Mouse (Mus musculus): ENCODE measurements at regions not wholly inside any gene's neighbourhood (a gene's known extent, or its start where the extent isn't known, plus 50 kb on each side); places are given as distances from the start of the nearest gene placed in this dataset.

DNA sequence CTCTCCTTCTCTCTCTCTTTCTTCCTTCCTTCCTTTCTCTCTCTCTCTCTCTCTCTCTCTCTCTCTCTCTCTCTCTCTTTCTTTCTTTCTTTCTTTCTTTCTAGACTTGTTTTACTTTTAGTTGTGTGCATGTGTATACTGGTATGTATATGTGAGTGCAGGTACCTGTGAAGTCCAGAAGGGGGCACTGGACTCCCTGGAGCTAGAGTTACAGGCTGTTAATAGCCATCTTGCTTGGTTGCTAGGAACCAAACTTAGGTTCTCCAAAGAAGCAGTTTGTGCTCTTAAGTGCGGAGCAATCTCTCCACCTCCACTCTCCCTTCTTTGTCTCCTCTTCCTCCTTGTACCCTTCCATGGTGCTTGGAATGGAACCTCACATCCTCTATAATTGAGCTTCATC is 77.2 kb downstream of the Gm10604 start:
- DNase-seq (ENCODE audit: low spot score), result no peak

GRCm38 (mm10) chr4:11903401-11903800 is 77.7 kb downstream of the Gm10604 start:
- DNase-seq (ENCODE audit: low spot score), result no peak

DNA sequence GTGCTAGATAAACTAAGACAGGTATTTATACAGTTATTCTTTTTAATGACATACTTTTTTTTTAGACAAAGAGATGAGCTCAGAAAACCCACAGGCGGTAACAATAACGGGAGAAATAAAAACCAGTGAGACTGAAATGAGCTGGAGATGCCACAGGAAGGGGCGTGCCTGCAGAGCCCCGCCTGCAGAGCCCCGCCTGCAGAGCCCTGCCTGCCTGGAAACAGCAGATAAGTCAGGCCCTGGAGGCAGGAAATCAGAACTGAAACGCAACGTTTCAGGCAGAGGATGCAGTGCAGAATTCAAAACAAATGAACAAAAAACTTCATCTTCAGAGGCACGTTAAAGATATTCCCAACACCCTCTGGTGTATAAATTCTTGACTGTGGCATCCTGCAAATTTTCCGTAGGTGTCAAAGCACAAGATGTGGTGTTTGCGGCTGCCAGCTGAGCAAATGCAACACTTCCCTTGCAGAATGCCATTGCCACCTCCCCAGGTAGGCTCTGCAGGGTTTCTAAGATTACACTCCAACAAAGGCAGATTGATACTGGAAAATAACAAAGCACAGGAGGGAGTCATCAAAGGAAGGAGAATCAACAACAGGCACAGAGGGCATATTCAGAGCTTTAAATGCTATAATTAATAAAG is 81.0 kb downstream of the Gm10604 start:
- DNase-seq (ENCODE audit: low spot score), result no peak

DNA sequence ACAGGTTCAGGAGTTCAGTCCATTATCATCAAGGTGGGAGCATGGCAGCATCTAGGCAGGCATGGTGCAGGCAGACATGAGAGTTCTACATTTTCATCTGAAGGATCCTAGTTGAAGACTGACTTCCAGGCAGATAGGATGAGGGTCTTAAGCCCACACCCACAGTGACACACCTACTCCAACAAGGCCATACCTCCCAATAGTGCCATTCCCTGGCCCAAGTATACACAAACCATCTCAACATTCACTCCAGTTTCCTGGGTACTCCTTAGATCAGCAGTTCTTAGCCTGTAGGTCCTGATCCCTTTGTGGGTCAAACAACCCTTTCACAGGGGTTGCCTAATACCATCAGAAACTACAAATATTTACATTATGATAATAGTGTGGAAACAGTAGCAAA is 83.8 kb downstream of the Gm10604 start:
- DNase-seq (ENCODE audit: low spot score), result no peak

GRCm38 (mm10) chr4:11895857-11896825 is 84.9 kb downstream of the Gm10604 start:
- DNase-seq (ENCODE audit: low spot score), result no peak

- no peak for DNase-seq (ENCODE audit: low spot score)
Measured at GRCm38 (mm10) chr4:11893560-11894205, 87.4 kb downstream of the Gm10604 start.

DNA sequence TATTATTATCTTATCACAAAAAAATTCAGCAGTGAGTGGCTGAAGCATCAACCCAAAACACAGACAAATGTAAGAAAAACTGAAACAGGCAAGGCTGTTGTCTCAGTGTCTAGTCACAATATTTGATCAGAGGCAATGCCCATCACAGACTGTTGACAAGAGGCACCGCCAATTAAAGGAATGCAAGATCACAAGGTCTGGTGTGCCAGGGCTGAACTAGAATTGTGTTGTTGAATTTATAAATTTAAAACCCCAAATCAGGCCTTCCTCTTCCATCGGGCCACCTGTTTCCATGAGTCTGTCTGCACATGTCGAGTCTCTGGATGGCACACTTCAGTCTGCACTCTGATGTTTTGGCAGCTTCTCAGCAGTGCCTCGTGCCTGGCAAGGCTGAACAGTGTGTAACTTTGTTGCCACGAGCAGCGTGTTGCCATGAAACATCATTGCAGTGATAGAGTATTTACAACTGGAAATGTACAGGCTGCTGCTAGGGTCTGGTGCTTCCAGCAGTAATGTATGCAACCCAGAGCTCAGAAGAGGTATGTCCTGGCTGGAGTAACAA is 91.9 kb downstream of the Gm10604 start:
- DNase-seq (ENCODE audit: low spot score), result peak; percentile 31

DNA sequence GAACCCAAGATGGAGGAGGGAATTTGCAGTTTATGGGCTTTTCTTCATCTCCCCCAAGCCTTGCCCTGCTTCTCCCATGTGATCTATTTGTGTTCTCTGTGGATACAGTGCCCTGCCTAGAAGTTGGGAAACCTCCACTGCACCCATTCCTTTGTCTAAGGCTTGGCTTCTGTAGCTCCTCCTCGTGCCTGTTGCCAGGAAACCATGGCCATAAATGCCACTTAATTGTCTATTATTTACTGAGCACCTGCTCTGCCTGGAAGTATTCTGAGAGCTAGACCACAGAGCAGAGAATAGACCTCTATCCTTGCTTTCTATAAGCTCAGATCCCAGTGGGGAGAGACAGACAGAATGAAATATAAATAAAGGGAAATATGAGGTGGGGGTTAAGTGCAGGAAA is 93.7 kb downstream of the Gm10604 start:
- no peak for DNase-seq (ENCODE audit: low spot score)

- no peak for DNase-seq (ENCODE audit: low spot score)
Measured at GRCm38 (mm10) chr4:11885499-11885898, 95.6 kb downstream of the Gm10604 start.

DNA sequence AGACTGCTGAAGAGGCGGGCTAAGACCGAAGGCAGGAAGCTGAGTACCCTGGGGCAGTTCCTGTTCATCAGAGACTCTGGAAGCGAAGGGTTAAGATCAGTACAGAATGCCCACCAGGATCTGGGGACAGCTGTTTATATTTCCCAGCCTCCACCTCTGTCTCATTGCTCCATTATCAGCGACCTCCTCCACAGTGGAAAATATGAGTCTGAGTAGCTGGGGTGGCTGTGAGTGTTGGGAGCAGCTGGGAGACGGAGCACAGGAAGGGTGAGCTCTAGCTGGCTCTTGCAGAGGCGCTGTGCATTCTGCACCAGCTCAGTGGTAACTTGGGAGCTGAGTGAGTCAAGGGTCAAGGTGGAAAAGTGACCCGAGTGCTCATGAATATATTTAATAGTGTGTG is 96.2 kb downstream of the Gm10604 start:
- no peak for DNase-seq (ENCODE audit: low spot score)

GRCm38 (mm10) chr4:11883295-11883694 is 97.8 kb downstream of the Gm10604 start:
- no peak for DNase-seq (ENCODE audit: low spot score)

- DNase-seq (ENCODE audit: low spot score), result no peak
Measured at GRCm38 (mm10) chr4:11882666-11883065, 98.4 kb downstream of the Gm10604 start.

DNA sequence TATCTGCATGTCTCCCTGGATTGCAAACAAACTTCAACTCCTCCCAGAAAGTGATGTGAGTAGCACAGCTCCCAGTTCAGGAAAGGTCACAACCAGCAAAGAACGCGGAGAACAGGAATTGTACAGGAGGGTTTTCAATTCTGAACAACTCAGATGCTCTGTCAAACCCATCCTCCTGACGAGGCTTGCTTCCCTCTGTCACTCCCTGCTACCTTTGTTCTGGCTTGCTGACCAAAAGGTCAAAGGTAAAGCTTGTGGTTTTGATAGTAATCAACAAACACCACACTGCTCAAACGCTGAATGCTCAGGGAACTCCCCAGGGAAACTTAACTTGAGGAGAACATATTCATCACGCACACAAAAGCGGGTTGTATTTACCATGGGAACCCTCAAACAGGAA is 102.4 kb downstream of the Gm10604 start:
- no peak for DNase-seq (ENCODE audit: low spot score)

- DNase-seq (ENCODE audit: low spot score), result no peak
Measured at GRCm38 (mm10) chr4:11877945-11878344, 103.1 kb downstream of the Gm10604 start.

DNA sequence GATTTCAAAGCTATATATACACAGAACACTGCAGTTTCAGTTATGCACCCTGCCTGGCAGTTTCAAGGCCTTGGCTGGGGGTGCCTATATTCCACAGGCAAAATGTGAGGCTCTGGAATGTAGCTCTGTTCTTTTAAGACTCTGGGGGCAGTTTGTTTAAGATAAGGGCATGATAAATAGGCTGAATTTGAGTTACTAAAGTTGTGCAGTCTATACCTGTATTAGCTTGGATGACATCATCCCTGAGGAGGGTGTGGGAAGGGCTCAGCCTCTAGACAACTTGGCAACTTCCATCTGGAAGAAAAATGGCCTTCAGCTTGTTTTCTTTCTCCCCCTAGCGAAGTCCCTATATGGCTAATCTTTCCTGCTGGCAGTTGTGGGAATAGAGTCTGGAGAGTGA is 105.1 kb downstream of the Gm10604 start:
- no peak for DNase-seq (ENCODE audit: low spot score)

DNA sequence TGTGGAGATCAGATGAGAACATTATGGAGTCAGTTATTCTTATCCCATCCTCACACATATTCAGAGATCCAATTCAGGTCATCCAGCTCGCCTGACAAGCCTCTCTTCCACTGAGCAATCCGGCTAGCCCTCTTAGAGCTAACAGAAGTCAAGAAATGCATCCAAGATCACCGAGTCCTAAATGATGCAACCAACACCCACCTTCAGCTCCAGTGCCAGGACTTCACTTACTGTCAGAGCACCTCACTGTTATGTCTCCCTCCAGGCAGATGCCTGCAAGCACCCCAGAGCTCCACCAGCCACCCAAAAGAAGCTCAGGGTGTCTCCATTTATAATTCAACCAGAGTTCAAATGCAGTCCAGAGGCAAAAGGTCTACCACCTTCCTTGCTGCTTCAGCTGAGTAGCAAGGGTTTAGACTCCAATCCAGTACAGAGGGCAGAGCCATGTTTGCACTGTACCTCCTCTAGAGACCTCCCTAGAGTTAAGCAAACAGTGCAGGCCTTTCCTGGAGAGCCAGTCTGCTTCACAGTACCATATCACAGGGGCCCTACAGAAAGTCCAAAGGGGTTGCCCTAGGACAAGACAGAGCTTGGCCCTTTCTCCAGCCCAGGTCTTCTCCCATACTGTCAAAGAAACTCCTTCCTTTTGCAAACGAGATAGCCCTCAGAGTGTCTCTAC is 106.3 kb downstream of the Gm10604 start:
- no peak for DNase-seq (ENCODE audit: low spot score)

DNA sequence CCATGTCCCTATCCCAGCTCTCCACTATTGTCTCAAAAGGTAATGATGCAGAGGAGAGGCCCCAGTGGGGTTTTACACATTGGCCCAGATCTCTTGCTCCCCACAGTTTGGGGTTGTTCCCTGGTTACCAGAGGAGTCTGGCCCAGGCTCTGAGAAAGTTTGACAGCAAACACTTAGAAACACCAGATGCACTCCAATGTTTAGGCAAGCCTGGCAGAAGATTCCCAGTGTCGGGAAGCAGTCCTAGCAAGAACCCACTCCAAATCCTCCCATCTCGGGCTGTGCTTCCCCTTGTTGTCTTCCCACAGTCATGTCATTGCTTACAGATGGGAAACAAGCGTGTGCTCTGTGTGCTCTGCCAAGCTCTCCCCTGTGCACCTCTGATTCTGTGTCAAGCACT is 109.0 kb downstream of the Gm10604 start:
- DNase-seq (ENCODE audit: low spot score), result no peak

DNA sequence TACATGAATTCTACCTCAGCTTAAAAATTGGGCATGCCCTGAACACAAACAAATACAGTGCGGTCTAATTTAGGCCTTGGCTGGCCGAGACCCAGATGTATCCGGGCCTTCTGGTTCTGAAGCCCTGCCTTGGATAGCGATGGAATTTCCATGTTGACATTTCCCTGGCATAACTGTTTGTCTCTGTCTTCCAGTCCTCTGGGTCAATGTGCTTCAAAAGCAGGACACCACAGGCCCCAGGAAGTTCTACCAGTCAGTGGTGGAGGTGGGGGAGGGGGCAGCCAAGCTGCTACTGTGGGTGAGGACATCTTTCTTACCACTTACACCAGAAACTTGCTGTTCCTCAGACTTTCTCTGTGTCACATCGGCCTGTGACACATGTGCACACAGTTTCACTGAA is 111.3 kb downstream of the Gm10604 start:
- no peak for DNase-seq (ENCODE audit: low spot score)

DNA sequence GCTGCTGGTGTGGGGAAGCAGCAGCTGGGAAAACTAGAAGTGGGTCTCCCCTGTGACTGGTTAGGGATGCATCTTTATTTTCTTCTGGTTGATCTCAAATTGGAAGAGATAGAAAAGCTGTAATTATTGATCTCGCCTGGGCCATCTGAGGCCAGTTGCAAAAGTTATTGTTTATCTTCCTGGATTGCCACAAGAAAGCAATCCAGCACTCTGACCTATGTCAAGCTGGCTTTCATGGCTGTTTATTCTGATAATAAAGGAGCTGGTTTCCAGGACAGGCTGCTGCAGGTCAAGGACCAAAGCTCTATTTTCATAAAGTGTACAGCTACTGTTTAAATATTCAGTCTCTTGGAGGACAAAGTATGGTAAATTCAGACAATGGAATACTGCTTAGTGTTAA is 112.5 kb downstream of the Gm10604 start:
- no peak for DNase-seq (ENCODE audit: low spot score)
